Mouse (Mus musculus) limb, embryonic 15.5 days (tissue): ENCODE data around the gene Tnfrsf1a. TPM values are rescaled to one million over a fixed set of nuclear protein-coding genes. Genes with fewer than 3 reads are reported as not detected.
A peak's percentile ranks its signal among the peaks of the same experiment; 100 is the strongest.

Experiments
- ATAC-seq: fragments of 200-750 bp; cut with Nextera tagmentation; 2 replicates; pipeline ENCODE4 v1.8.0; 2017; ENCODE audit warnings: low read depth, moderate TSS enrichment; ENCODE audit not compliant: insufficient number of reproducible peaks, low FRiP score, low TSS enrichment
- H3K27ac ChIP-seq: fragments of 300-500 bp; sonication (generic); 2 replicates; pipeline ENCODE4 v1.5.1; 2015; ENCODE audit warnings: moderate library complexity, mild to moderate bottlenecking, inconsistent platforms
- H3K27me3 ChIP-seq: fragments of 300-500 bp; sonication (generic); 2 replicates; pipeline ENCODE4 v1.6.1; 2015; ENCODE audit warnings: inconsistent platforms
- H3K36me3 ChIP-seq: fragments of 300-500 bp; sonication (generic); 2 replicates; pipeline ENCODE4 v1.6.1; 2015; ENCODE audit warnings: inconsistent platforms
- H3K4me1 ChIP-seq: fragments of 300-500 bp; sonication (generic); 2 replicates; pipeline ENCODE4 v1.6.1; 2015; ENCODE audit warnings: inconsistent platforms
- H3K4me2 ChIP-seq: fragments of 300-500 bp; sonication (generic); 2 replicates; pipeline ENCODE4 v1.6.1; 2015; ENCODE audit warnings: mild to moderate bottlenecking, inconsistent platforms
- H3K4me3 ChIP-seq: fragments of 300-500 bp; sonication (generic); 2 replicates; pipeline ENCODE4 v1.5.1; 2015; ENCODE audit warnings: mild to moderate bottlenecking, inconsistent platforms
- H3K9ac ChIP-seq: fragments of 300-500 bp; sonication (generic); 2 replicates; pipeline ENCODE4 v1.6.1; 2015; ENCODE audit warnings: inconsistent platforms
- H3K9me3 ChIP-seq: fragments of 300-500 bp; sonication (generic); 2 replicates; pipeline ENCODE4 v1.6.1; 2016; ENCODE audit warnings: inconsistent platforms
- WGBS: fragments of 180-500 bp; shearing (Covaris S2); methylation state at CpG from one replicate; pipeline ENCODE4 v1.1.7; 2015; 5-methylcytosine and 5-hydroxymethylcytosine counted together
- polyA plus RNA-seq: library from polyadenylated mRNA; unstranded; fragments of >200 nt; fragmentation: Nextera tagmentation; extraction: Ambion mirVana; gene quantifications from 2 replicates; pipeline ENCODE4 v1.2.1, GENCODE M21; 2015

The Tnfrsf1a gene
- polyA plus RNA-seq, 1 experiment from 2014 or later: 95.6 TPM

- WGBS: under 1% methylated on average over 27 of the region's 27 CpGs
- H3K4me1 ChIP-seq: peaks cover 54% of the 10 kb centered on the region
- H3K4me2 ChIP-seq: peak overlapping the region; percentile 72
- H3K36me3 ChIP-seq: no peaks in the 10 kb centered on the region
- H3K4me3 ChIP-seq: peak overlapping the region; percentile 64
- ATAC-seq: peak; percentile 87
- peak overlapping the region; percentile 85 for H3K27ac ChIP-seq
- H3K27me3 ChIP-seq: no peaks in the 10 kb centered on the region
- H3K9ac ChIP-seq: peak overlapping the region; percentile 53
- H3K9me3 ChIP-seq: no peaks in the 10 kb centered on the region
Observed at GRCm38 (mm10) chr6:125349575-125350230, 541 bp downstream of the Tnfrsf1a start.

- H3K4me1 ChIP-seq: peaks cover 61% of the 10 kb centered on the region
- peak overlapping the region; percentile 64 for H3K4me3 ChIP-seq
- ATAC-seq: peak; percentile 0; the same call in 1 of the 2 replicates
- no peaks in the 10 kb centered on the region for H3K36me3 ChIP-seq
- peak overlapping the region; percentile 85 for H3K27ac ChIP-seq
- H3K27me3 ChIP-seq: no peaks in the 10 kb centered on the region
- H3K9ac ChIP-seq: peak overlapping the region; percentile 53
- H3K9me3 ChIP-seq: no peaks in the 10 kb centered on the region
- H3K4me2 ChIP-seq: peak overlapping the region; percentile 72
- 1% methylated on average over 20 of the region's 20 CpGs for WGBS
Observed at GRCm38 (mm10) chr6:125350231-125350994, 1.3 kb downstream of the Tnfrsf1a start.

- H3K4me1 ChIP-seq: peaks cover 66% of the 10 kb centered on the region
- 68% methylated on average over 2 of the region's 2 CpGs for WGBS
Observed at GRCm38 (mm10) chr6:125350995-125351324, 1.8 kb downstream of the Tnfrsf1a start.

GRCm38 (mm10) chr6:125351368-125352045, 2.3 kb downstream of the Tnfrsf1a start:
- Histone ChIP-seq H3K36me3 (no peaks in the 10 kb centered on the region), H3K27me3 (no peaks in the 10 kb centered on the region), H3K27ac (0 out of 2 replicates have a peak overlapping the region, but pooled peaks have one; percentile 35), H3K4me3 (peak overlapping the region; percentile 64), H3K9ac (no peak overlapping the region), H3K4me2 (peak overlapping the region; percentile 72), H3K4me1 (peaks cover 72% of the 10 kb centered on the region), H3K9me3 (no peaks in the 10 kb centered on the region)
- WGBS: 56% methylated on average over 8 of the region's 8 CpGs
- no peak for ATAC-seq

More at GRCm38 (mm10) chr6:125350995-125351324, 1.8 kb downstream of the Tnfrsf1a start:
- Histone ChIP-seq H3K36me3 (no peaks in the 10 kb centered on the region), H3K27me3 (no peaks in the 10 kb centered on the region), H3K9ac (peak overlapping the region; percentile 53), H3K4me3 (peak overlapping the region; percentile 64), H3K27ac (peak overlapping the region; percentile 85), H3K9me3 (no peaks in the 10 kb centered on the region), H3K4me2 (peak overlapping the region; percentile 72)
- ATAC-seq: no peak

GRCm38 (mm10) chr6:125352046-125352384, 2.9 kb downstream of the Tnfrsf1a start:
- peaks cover under 1% of the 10 kb centered on the region for H3K36me3 ChIP-seq
- no peaks in the 10 kb centered on the region for H3K27me3 ChIP-seq
- H3K9ac ChIP-seq: no peak overlapping the region
- H3K9me3 ChIP-seq: no peaks in the 10 kb centered on the region
- 0 out of 2 replicates have a peak overlapping the region, but pooled peaks have one; percentile 35 for H3K27ac ChIP-seq
- ATAC-seq: no peak
- WGBS: 59% methylated on average over 5 of the region's 5 CpGs
- peak overlapping the region; percentile 72 for H3K4me2 ChIP-seq
- H3K4me1 ChIP-seq: peaks cover 72% of the 10 kb centered on the region
- H3K4me3 ChIP-seq: peak overlapping the region; percentile 5; the same call in 1 of the 2 replicates

- Histone ChIP-seq H3K9me3 (no peaks in the 10 kb centered on the region), H3K4me2 (no peak overlapping the region), H3K27me3 (no peaks in the 10 kb centered on the region), H3K9ac (no peak overlapping the region), H3K4me1 (peaks cover 72% of the 10 kb centered on the region), H3K27ac (no peak overlapping the region), H3K4me3 (no peak overlapping the region), H3K36me3 (peaks cover 9% of the 10 kb centered on the region)
- WGBS: 36% methylated on average over 4 of the region's 4 CpGs
- ATAC-seq: no peak
Observed at GRCm38 (mm10) chr6:125352811-125353210, 3.6 kb downstream of the Tnfrsf1a start.

- H3K9ac ChIP-seq: no peak overlapping the region
- H3K4me1 ChIP-seq: peaks cover 69% of the 10 kb centered on the region
- H3K36me3 ChIP-seq: peaks cover 13% of the 10 kb centered on the region
- no peaks in the 10 kb centered on the region for H3K27me3 ChIP-seq
- WGBS: 74% methylated on average over 11 of the region's 11 CpGs
- no peak overlapping the region for H3K4me3 ChIP-seq
- H3K4me2 ChIP-seq: no peak overlapping the region
- H3K9me3 ChIP-seq: no peaks in the 10 kb centered on the region
- H3K27ac ChIP-seq: no peak overlapping the region
- no peak for ATAC-seq
Observed at GRCm38 (mm10) chr6:125353221-125353620, 4.1 kb downstream of the Tnfrsf1a start.

GRCm38 (mm10) chr6:125353655-125354054, 4.5 kb downstream of the Tnfrsf1a start:
- ATAC-seq: no peak
- H3K27ac ChIP-seq: peak overlapping the region; percentile 54

GRCm38 (mm10) chr6:125354352-125355151, 5.4 kb downstream of the Tnfrsf1a start:
- H3K9me3 ChIP-seq: no peaks in the 10 kb centered on the region
- peak; percentile 46; the same call in 1 of the 2 replicates for ATAC-seq
- H3K4me2 ChIP-seq: peak overlapping the region; percentile 33
- H3K27me3 ChIP-seq: no peaks in the 10 kb centered on the region
- H3K27ac ChIP-seq: peak overlapping the region; percentile 54
- WGBS: 10% methylated on average over 14 of the region's 14 CpGs
- peaks cover 59% of the 10 kb centered on the region for H3K4me1 ChIP-seq
- H3K9ac ChIP-seq: 0 out of 2 replicates have a peak overlapping the region, but pooled peaks have one; percentile 0
- H3K36me3 ChIP-seq: peaks cover 26% of the 10 kb centered on the region
- H3K4me3 ChIP-seq: peak overlapping the region; percentile 11

More at GRCm38 (mm10) chr6:125353655-125354054, 4.5 kb downstream of the Tnfrsf1a start:
- H3K4me3 ChIP-seq: no peak overlapping the region
- H3K9ac ChIP-seq: no peak overlapping the region
- 0 out of 2 replicates have a peak overlapping the region, but pooled peaks have one; percentile 33 for H3K4me2 ChIP-seq
- no peaks in the 10 kb centered on the region for H3K27me3 ChIP-seq
- H3K4me1 ChIP-seq: peaks cover 65% of the 10 kb centered on the region
- WGBS: 68% methylated on average over 4 of the region's 4 CpGs
- H3K9me3 ChIP-seq: no peaks in the 10 kb centered on the region
- peaks cover 17% of the 10 kb centered on the region for H3K36me3 ChIP-seq

GRCm38 (mm10) chr6:125355197-125355741, 6.1 kb downstream of the Tnfrsf1a start:
- Histone ChIP-seq H3K4me1 (peaks cover 58% of the 10 kb centered on the region), H3K9ac (no peak overlapping the region)
- no peak for ATAC-seq

GRCm38 (mm10) chr6:125356264-125356663, 7.1 kb downstream of the Tnfrsf1a start:
- no peak overlapping the region for H3K4me2 ChIP-seq
- no peak overlapping the region for H3K9ac ChIP-seq
- peaks cover 55% of the 10 kb centered on the region for H3K4me1 ChIP-seq

More at GRCm38 (mm10) chr6:125355197-125355741, 6.1 kb downstream of the Tnfrsf1a start:
- H3K36me3 ChIP-seq: peaks cover 33% of the 10 kb centered on the region
- no peaks in the 10 kb centered on the region for H3K9me3 ChIP-seq
- H3K4me2 ChIP-seq: peak overlapping the region; percentile 33
- H3K4me3 ChIP-seq: peak overlapping the region; percentile 11
- peak overlapping the region; percentile 54 for H3K27ac ChIP-seq
- no peaks in the 10 kb centered on the region for H3K27me3 ChIP-seq
- 7% methylated on average over 10 of the region's 10 CpGs for WGBS

More at GRCm38 (mm10) chr6:125356264-125356663, 7.1 kb downstream of the Tnfrsf1a start:
- Histone ChIP-seq H3K9me3 (no peaks in the 10 kb centered on the region), H3K27me3 (no peaks in the 10 kb centered on the region), H3K36me3 (peaks cover 43% of the 10 kb centered on the region), H3K27ac (no peak overlapping the region), H3K4me3 (no peak overlapping the region)
- 28% methylated on average over 8 of the region's 8 CpGs for WGBS
- ATAC-seq: no peak
